ENCODE assay signal across 13 mouse cellular contexts in genomic region chr10:72484315-72484714, GRCm38 (mm10).
DNase-seq lines count a peak whose midpoint lies in the region; ATAC-seq lines count a peak whose summit lies in the region.
"Had no signal": no experiment of that assay in that cellular context is flagged by ENCODE, and none has a peak within 500 bp of the region (broad histone marks: within the 10 kb centered on the region; RNA-seq: fewer than 3 reads in every experiment).

No protein-coding gene starts in this region.

- WGBS in embryonic facial prominence, embryonic 14.5 days, result 33% methylated on average over 3 of the region's 3 CpGs
- WGBS in embryonic facial prominence, embryonic 10.5 days, result 75% methylated on average over 3 of the region's 3 CpGs

- H3K9ac ChIP-seq in embryonic facial prominence, embryonic 14.5 days (ENCODE audit: low read depth, low read length), result no peak overlapping the region
- H3K9ac ChIP-seq: heart, embryonic 13.5 days; liver, postnatal 0 days had no signal

- no peaks in the 10 kb centered on the region for H3K27me3 ChIP-seq in embryonic facial prominence, embryonic 14.5 days (replicated peaks; ENCODE audit: control insufficient read depth, insufficient read depth, low read length)
- no peaks in the 10 kb centered on the region for H3K27me3 ChIP-seq in embryonic facial prominence, embryonic 10.5 days (replicated peaks; ENCODE audit: low read depth, poor library complexity, severe bottlenecking)
- H3K27me3 ChIP-seq: heart, embryonic 13.5 days had no signal

- H3K9me3 ChIP-seq in embryonic facial prominence, embryonic 14.5 days (ENCODE audit: control insufficient read depth, low read length), result no peaks in the 10 kb centered on the region
- H3K9me3 ChIP-seq in embryonic facial prominence, embryonic 10.5 days, result no peaks in the 10 kb centered on the region
- H3K9me3 ChIP-seq: heart, embryonic 13.5 days had no signal

- H3K4me3 ChIP-seq in embryonic facial prominence, embryonic 14.5 days (ENCODE audit: low read depth, low read length), result no peak overlapping the region
- no peak overlapping the region for H3K4me3 ChIP-seq in embryonic facial prominence, embryonic 10.5 days
- H3K4me3 ChIP-seq: heart, embryonic 13.5 days had no signal

- no peak overlapping the region; the same call in 1 of the 2 replicates for H3K4me2 ChIP-seq in embryonic facial prominence, embryonic 14.5 days (ENCODE audit: low read depth, low read length)
- H3K4me2 ChIP-seq: heart, embryonic 13.5 days had no signal

- no peaks in the 10 kb centered on the region for H3K4me1 ChIP-seq in embryonic facial prominence, embryonic 14.5 days (ENCODE audit: control insufficient read depth, insufficient read depth, low read length)
- H3K4me1 ChIP-seq in embryonic facial prominence, embryonic 10.5 days, result no peaks in the 10 kb centered on the region

- no peak overlapping the region for H3K27ac ChIP-seq in embryonic facial prominence, embryonic 14.5 days (replicated peaks; ENCODE audit: low read depth, low read length)
- H3K27ac ChIP-seq in embryonic facial prominence, embryonic 10.5 days (replicated peaks), result no peak overlapping the region
- H3K27ac ChIP-seq: heart, embryonic 13.5 days had no signal

- DNase-seq in embryonic facial prominence, embryonic 14.5 days (ENCODE audit: low spot score), result peak; percentile 72
- DNase-seq in embryonic facial prominence, embryonic 10.5 days (ENCODE audit: low spot score), result no peak
- peak; percentile 93 for DNase-seq in NIH3T3 (ENCODE audit: low read depth)
- peak; percentile 60 for DNase-seq in layer of hippocampus, adult 11-12 months (ENCODE audit: low spot score)
- DNase-seq in left cerebral cortex, postnatal 25 days (ENCODE audit: low spot score in 2 of 2), result peak; percentile 78 to 84
- DNase-seq in spleen, postnatal 36 days (ENCODE audit: low spot score in 2 of 2), result no peak
- no peak for DNase-seq in gastrocnemius, postnatal 4 days (ENCODE audit: low spot score in 2 of 2)
- DNase-seq: adrenal gland, postnatal 25 days; liver, postnatal 0 days; thymus, adult 18-20 months had no signal

- no peaks in the 10 kb centered on the region for H3K36me3 ChIP-seq in embryonic facial prominence, embryonic 14.5 days (ENCODE audit: control insufficient read depth, insufficient read depth, low read length)
- H3K36me3 ChIP-seq in embryonic facial prominence, embryonic 10.5 days (replicated peaks), result no peaks in the 10 kb centered on the region
- H3K36me3 ChIP-seq: G1E; heart, embryonic 13.5 days had no signal

- no peak for ATAC-seq in embryonic facial prominence, embryonic 14.5 days (ENCODE audit: low read depth)
- no peak for ATAC-seq in activated CD4-positive, CD25-positive, alpha-beta regulatory T cell, adult 4 months
- ATAC-seq: liver, postnatal 0 days had no signal

- intact Hi-C loops in left cerebral cortex, postnatal 25 days (cut with DNase I), result no loop called here

Comparison
In these comparisons a context has a peak if more than half of its experiments do, and no peak if none do; other contexts are left out.
1. DNase-seq: peak in embryonic facial prominence, embryonic 14.5 days (single experiment), NIH3T3 (single experiment), layer of hippocampus, adult 11-12 months (single experiment) and left cerebral cortex, postnatal 25 days (2 of 2); none in embryonic facial prominence, embryonic 10.5 days (single experiment), spleen, postnatal 36 days (0 of 2) and gastrocnemius, postnatal 4 days (0 of 2).